In the genomic region with DNA sequence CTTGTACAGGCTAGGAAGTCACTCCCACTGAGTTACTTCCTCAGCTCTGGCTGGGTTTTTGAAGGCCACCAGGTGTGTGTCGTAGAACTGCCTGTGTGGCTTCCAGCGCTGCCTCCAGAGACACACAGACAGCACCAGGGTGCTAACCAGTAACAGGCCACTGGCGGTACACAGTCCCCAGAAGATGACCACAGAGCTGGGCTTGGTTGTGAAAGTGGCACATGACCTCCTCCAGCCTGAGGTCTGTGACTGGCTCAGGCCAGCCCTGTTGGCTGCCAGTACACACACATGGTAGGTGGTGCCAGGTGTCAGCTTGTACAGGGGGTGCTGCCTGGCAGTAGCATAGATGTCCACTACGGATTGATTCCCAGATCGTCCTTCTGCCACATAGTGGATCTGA, we compare ENCODE assay signal across 17 mouse cellular contexts. TPM values are rescaled to one million over a fixed set of nuclear protein-coding genes. Genes with fewer than 3 reads are reported as not detected.
A peak's percentile ranks its signal among the peaks of the same experiment; 100 is the strongest.
DNase-seq lines count a peak whose midpoint lies in the region; ATAC-seq and TF ChIP-seq lines count a peak whose summit lies in the region.
"Had no signal": no experiment of that assay in that cellular context is flagged by ENCODE, and none has a peak within 500 bp of the region (broad histone marks: within the 10 kb centered on the region; RNA-seq: fewer than 3 reads in every experiment).

No protein-coding gene starts in this region.

- peak; percentile 24 for DNase-seq in gastrocnemius, adult 2 months
- DNase-seq in gastrocnemius, postnatal 14 days: no peak
- no peak for DNase-seq in midbrain, embryonic 11.5 days (ENCODE audit: low spot score, missing footprints)
- no peak for DNase-seq in midbrain, embryonic 14.5 days
- DNase-seq in adrenal gland, postnatal 10 days: peak; percentile 70
- no peak for DNase-seq in gastrocnemius, adult 18-20 months (ENCODE audit: low spot score)
- DNase-seq: kidney, adult 9 months; right cerebral cortex, adult 18-20 months; thymus, postnatal 14 days had no signal

- WGBS in midbrain, embryonic 11.5 days: 91% methylated on average over 5 of the region's 5 CpGs
- WGBS in midbrain, embryonic 14.5 days: 94% methylated on average over 5 of the region's 5 CpGs

- no peak for TF ChIP-seq CTCF in gastrocnemius, adult 2 months (IDR thresholded peaks at IDR 0.05)

- H3K4me2 ChIP-seq in midbrain, embryonic 11.5 days: no peak overlapping the region
- no peak overlapping the region for H3K4me2 ChIP-seq in midbrain, embryonic 14.5 days (ENCODE audit: low read length)
- H3K4me2 ChIP-seq: forebrain, embryonic 13.5 days; heart, embryonic 13.5 days; liver, embryonic 12.5 days; lung, embryonic 15.5 days; stomach, embryonic 15.5 days had no signal

- intact Hi-C loops in gastrocnemius, adult 2 months (cut with DNase I): no loop called here
- intact Hi-C loops in gastrocnemius, postnatal 14 days (cut with DNase I; ENCODE audit: low total_unique reads): no loop called here

- no peaks in the 10 kb centered on the region for H3K27me3 ChIP-seq in midbrain, embryonic 11.5 days (ENCODE audit: control insufficient read depth, insufficient read depth, low read length)
- H3K27me3 ChIP-seq in midbrain, embryonic 14.5 days (ENCODE audit: control insufficient read depth, insufficient read depth, low read length): no peaks in the 10 kb centered on the region
- H3K27me3 ChIP-seq: forebrain, embryonic 13.5 days; heart, embryonic 13.5 days; liver, embryonic 12.5 days; lung, embryonic 15.5 days; stomach, embryonic 15.5 days had no signal

- ATAC-seq in midbrain, embryonic 11.5 days (ENCODE audit: low FRiP score): 0 out of 2 replicates have a peak, but pooled peaks have one; percentile 30
- no peak for ATAC-seq in midbrain, embryonic 14.5 days (ENCODE audit: low FRiP score, low TSS enrichment)
- peak; percentile 34 for ATAC-seq in granulocyte monocyte progenitor cell, adult 5-6 weeks (replicated peaks; ENCODE audit: poor library complexity, severe bottlenecking)
- ATAC-seq in CD4-positive, CD25-positive, alpha-beta regulatory T cell, adult 4 months: no peak
- ATAC-seq: forebrain, embryonic 13.5 days; liver, embryonic 12.5 days had no signal

- no peak overlapping the region for H3K9ac ChIP-seq in midbrain, embryonic 11.5 days (ENCODE audit: low read length)
- H3K9ac ChIP-seq in midbrain, embryonic 14.5 days (replicated peaks; ENCODE audit: low read length): no peak overlapping the region
- H3K9ac ChIP-seq: forebrain, embryonic 13.5 days; heart, embryonic 13.5 days; liver, embryonic 12.5 days; lung, embryonic 15.5 days; stomach, embryonic 15.5 days had no signal

- H3K36me3 ChIP-seq in midbrain, embryonic 11.5 days (ENCODE audit: control insufficient read depth, insufficient read depth, low read length): no peaks in the 10 kb centered on the region
- H3K36me3 ChIP-seq in midbrain, embryonic 14.5 days (ENCODE audit: control insufficient read depth, insufficient read depth, low read length): peaks cover 26% of the 10 kb centered on the region

- H3K4me3 ChIP-seq in gastrocnemius, adult 2 months: no peak overlapping the region
- H3K4me3 ChIP-seq in midbrain, embryonic 11.5 days (ENCODE audit: low read depth, low read length): no peak overlapping the region
- H3K4me3 ChIP-seq in midbrain, embryonic 14.5 days (replicated peaks; ENCODE audit: low read depth, low read length): no peak overlapping the region
- H3K4me3 ChIP-seq: forebrain, embryonic 13.5 days; heart, embryonic 13.5 days; liver, embryonic 12.5 days; lung, embryonic 15.5 days; stomach, embryonic 15.5 days had no signal

- H3K9me3 ChIP-seq in midbrain, embryonic 11.5 days (ENCODE audit: control insufficient read depth, low read length): no peaks in the 10 kb centered on the region
- no peaks in the 10 kb centered on the region for H3K9me3 ChIP-seq in midbrain, embryonic 14.5 days (ENCODE audit: control insufficient read depth, low read length)
- H3K9me3 ChIP-seq: forebrain, embryonic 13.5 days; heart, embryonic 13.5 days; liver, embryonic 12.5 days; lung, embryonic 15.5 days; stomach, embryonic 15.5 days had no signal

- no peaks in the 10 kb centered on the region for H3K4me1 ChIP-seq in midbrain, embryonic 11.5 days (ENCODE audit: control insufficient read depth, insufficient read depth, low read length)
- H3K4me1 ChIP-seq in midbrain, embryonic 14.5 days (ENCODE audit: control insufficient read depth, insufficient read depth, low read length): no peaks in the 10 kb centered on the region
- H3K4me1 ChIP-seq: heart, embryonic 13.5 days; liver, embryonic 12.5 days; stomach, embryonic 15.5 days had no signal

- H3K27ac ChIP-seq in gastrocnemius, adult 2 months: no peak overlapping the region
- no peak overlapping the region for H3K27ac ChIP-seq in midbrain, embryonic 11.5 days (ENCODE audit: low read depth, low read length)
- H3K27ac ChIP-seq in midbrain, embryonic 14.5 days (replicated peaks; ENCODE audit: low read depth, low read length): no peak overlapping the region
- H3K27ac ChIP-seq: forebrain, embryonic 13.5 days; heart, embryonic 13.5 days; liver, embryonic 12.5 days; lung, embryonic 15.5 days; stomach, embryonic 15.5 days had no signal

RNA-seq across cellular contexts. Expression of a gene that starts 11.0 kb away (rescaled TPM):
- not detected for total RNA-seq in gastrocnemius, adult 2 months (2021)
- not detected for total RNA-seq in gastrocnemius, postnatal 14 days (2021)
- 0.14 and 0.18 TPM in 2 replicates for polyA plus RNA-seq in midbrain, embryonic 11.5 days (2014; fragmentation: Nextera tagmentation; extraction: Ambion mirVana)
- polyA plus RNA-seq in midbrain, embryonic 14.5 days (2014; fragmentation: Nextera tagmentation; extraction: Ambion mirVana): 0.09 and 0.14 TPM in 2 replicates
- total RNA-seq in adrenal gland, postnatal 10 days (2021): 1 to 10 TPM; 4.3 to 5.5 TPM
- total RNA-seq in granulocyte monocyte progenitor cell, adult 5-6 weeks (2014; fragmentation: Nextera tagmentation): not detected in 2 replicates
- total RNA-seq in granulocyte monocyte progenitor cell, adult 5-6 weeks (2017): 0.09 and 0.10 TPM in 2 replicates
- polyA plus RNA-seq in CD4-positive, CD25-positive, alpha-beta regulatory T cell, adult 4 months (2017; shearing (Covaris generic)): 1 to 10 TPM in 1 of 2 experiments, under 1 TPM in 1; 0.51 to 1.0 TPM
- not detected for total RNA-seq in gastrocnemius, adult 18-20 months (2021)
- polyA plus RNA-seq: C2C12 had no signal

RNA-seq across cellular contexts. Expression of a gene that starts 23.2 kb away (rescaled TPM):
- total RNA-seq in gastrocnemius, adult 2 months (2021): 10 to 100 TPM; 11.0 to 16.2 TPM
- 10 to 100 TPM; 14.2 to 15.8 TPM for total RNA-seq in gastrocnemius, postnatal 14 days (2021)
- polyA plus RNA-seq in midbrain, embryonic 11.5 days (2014; fragmentation: Nextera tagmentation; extraction: Ambion mirVana): 24.7 and 25.5 TPM in 2 replicates
- polyA plus RNA-seq in midbrain, embryonic 14.5 days (2014; fragmentation: Nextera tagmentation; extraction: Ambion mirVana): 11.1 and 12.0 TPM in 2 replicates
- total RNA-seq in adrenal gland, postnatal 10 days (2021): 100 to 1,000 TPM; 109 to 121 TPM
- 26.1 and 28.8 TPM in 2 replicates for total RNA-seq in granulocyte monocyte progenitor cell, adult 5-6 weeks (2014; fragmentation: Nextera tagmentation)
- total RNA-seq in granulocyte monocyte progenitor cell, adult 5-6 weeks (2017): 33.0 and 42.3 TPM in 2 replicates
- 1 to 10 TPM; 3.4 to 5.4 TPM for polyA plus RNA-seq in CD4-positive, CD25-positive, alpha-beta regulatory T cell, adult 4 months (2017; shearing (Covaris generic))
- 10 to 100 TPM; 13.4 to 15.8 TPM for total RNA-seq in gastrocnemius, adult 18-20 months (2021)

RNA-seq across cellular contexts. Expression of a gene that starts 53.7 kb away (rescaled TPM):
- 1 to 10 TPM; 1.3 TPM for total RNA-seq in gastrocnemius, adult 2 months (2021)
- total RNA-seq in gastrocnemius, postnatal 14 days (2021): 1 to 10 TPM; 1.1 to 1.5 TPM
- 23.1 and 23.7 TPM in 2 replicates for polyA plus RNA-seq in midbrain, embryonic 11.5 days (2014; fragmentation: Nextera tagmentation; extraction: Ambion mirVana)
- 4.6 and 7.1 TPM in 2 replicates for polyA plus RNA-seq in midbrain, embryonic 14.5 days (2014; fragmentation: Nextera tagmentation; extraction: Ambion mirVana)
- 1 to 10 TPM; 4.8 to 5.8 TPM for total RNA-seq in adrenal gland, postnatal 10 days (2021)
- total RNA-seq in granulocyte monocyte progenitor cell, adult 5-6 weeks (2014; fragmentation: Nextera tagmentation): 13.5 and 14.7 TPM in 2 replicates
- 17.0 and 19.9 TPM in 2 replicates for total RNA-seq in granulocyte monocyte progenitor cell, adult 5-6 weeks (2017)
- 1 to 10 TPM; 1.6 to 2.4 TPM for polyA plus RNA-seq in CD4-positive, CD25-positive, alpha-beta regulatory T cell, adult 4 months (2017; shearing (Covaris generic))
- 1 to 10 TPM; 1.6 to 1.8 TPM for total RNA-seq in gastrocnemius, adult 18-20 months (2021)

RNA-seq across cellular contexts. Expression of a gene that starts 53.8 kb away (rescaled TPM):
- 1 to 10 TPM; 5.5 to 7.4 TPM for total RNA-seq in gastrocnemius, adult 2 months (2021)
- total RNA-seq in gastrocnemius, postnatal 14 days (2021): 1 to 10 TPM; 6.2 to 7.5 TPM
- polyA plus RNA-seq in midbrain, embryonic 11.5 days (2014; fragmentation: Nextera tagmentation; extraction: Ambion mirVana): 31.8 and 32.9 TPM in 2 replicates
- polyA plus RNA-seq in midbrain, embryonic 14.5 days (2014; fragmentation: Nextera tagmentation; extraction: Ambion mirVana): 23.5 and 25.0 TPM in 2 replicates
- 10 to 100 TPM; 15.4 to 19.4 TPM for total RNA-seq in adrenal gland, postnatal 10 days (2021)
- total RNA-seq in granulocyte monocyte progenitor cell, adult 5-6 weeks (2014; fragmentation: Nextera tagmentation): 38.4 and 40.4 TPM in 2 replicates
- 47.0 and 55.2 TPM in 2 replicates for total RNA-seq in granulocyte monocyte progenitor cell, adult 5-6 weeks (2017)
- polyA plus RNA-seq in CD4-positive, CD25-positive, alpha-beta regulatory T cell, adult 4 months (2017; shearing (Covaris generic)): 10 to 100 TPM; 55.2 to 62.0 TPM
- 1 to 10 TPM; 5.1 to 6.8 TPM for total RNA-seq in gastrocnemius, adult 18-20 months (2021)

Comparison
In these comparisons a context has a peak if more than half of its experiments do, and no peak if none do; other contexts are left out.
1. DNase-seq: peak in gastrocnemius, adult 2 months (single experiment) and adrenal gland, postnatal 10 days (single experiment); none in gastrocnemius, postnatal 14 days (single experiment), midbrain, embryonic 11.5 days (single experiment), midbrain, embryonic 14.5 days (single experiment) and gastrocnemius, adult 18-20 months (single experiment).
2. ATAC-seq: peak in midbrain, embryonic 11.5 days (single experiment) and granulocyte monocyte progenitor cell, adult 5-6 weeks (single experiment); none in midbrain, embryonic 14.5 days (single experiment) and CD4-positive, CD25-positive, alpha-beta regulatory T cell, adult 4 months (single experiment).
3. RNA of a gene that starts 11.0 kb away (total RNA-seq): 4.3 to 5.5 TPM in adrenal gland, postnatal 10 days; 0.09 to 0.10 TPM in granulocyte monocyte progenitor cell, adult 5-6 weeks, not detected in gastrocnemius, adult 2 months, not detected in gastrocnemius, postnatal 14 days and not detected in gastrocnemius, adult 18-20 months; every median in the first group is over 4 times any median in the second.